Mouse (Mus musculus) adrenal gland (tissue): ENCODE measurements around the gene Tubb5.

Experiments used
- intact Hi-C: fragments of 180-260 bp; cut with DNase I; formaldehyde crosslinking; loops from one replicate; pipeline ENCODE4 v1.15.1; 2025
- microRNA-seq, 2 experiments: library from miRNA; unstranded; fragments of <30 nt; microRNA quantifications; one replicate each; pipeline ENCODE4; 2019

Gene Tubb5

GRCm38 (mm10) chr17:35803858-35804399, 34.2 kb downstream of the Tubb5 start:
- intact Hi-C loops, result no loop called here

- intact Hi-C loops, result no loop called here
Observed at GRCm38 (mm10) chr17:35803020-35803419, 35.1 kb downstream of the Tubb5 start.

GRCm38 (mm10) chr17:35800905-35801304, 37.2 kb downstream of the Tubb5 start:
- intact Hi-C loops, result no loop called here

GRCm38 (mm10) chr17:35796835-35797234, 41.3 kb downstream of the Tubb5 start:
- intact Hi-C loops, result no loop called here

- intact Hi-C loops, result no loop called here
Observed at GRCm38 (mm10) chr17:35795656-35796055, 42.5 kb downstream of the Tubb5 start.

- intact Hi-C loops, result no loop called here
Observed at GRCm38 (mm10) chr17:35795099-35795498, 43.0 kb downstream of the Tubb5 start.

- intact Hi-C loops, result no loop called here
Observed at GRCm38 (mm10) chr17:35792837-35793236, 45.3 kb downstream of the Tubb5 start.

GRCm38 (mm10) chr17:35790933-35791332, 47.2 kb downstream of the Tubb5 start:
- intact Hi-C loops, result no loop called here

GRCm38 (mm10) chr17:35788025-35788424, 50.1 kb downstream of the Tubb5 start:
- intact Hi-C loops, result no loop called here

GRCm38 (mm10) chr17:35787493-35787892, 50.6 kb downstream of the Tubb5 start:
- intact Hi-C loops, result no loop called here

- intact Hi-C loops, result no loop called here
Observed at GRCm38 (mm10) chr17:35785140-35785539, 53.0 kb downstream of the Tubb5 start.

- intact Hi-C loops, result no loop called here
Observed at GRCm38 (mm10) chr17:35783944-35784343, 54.2 kb downstream of the Tubb5 start.

Small RNA genes within 50 kb of the gene (microRNA-seq; reads per million reads assigned to microRNA genes)
- 0.11 to 0.25 reads per million in 2 experiments for gene Gm28033
